Comparison of ENCODE assay signal across 23 mouse cellular contexts in the genomic region with DNA sequence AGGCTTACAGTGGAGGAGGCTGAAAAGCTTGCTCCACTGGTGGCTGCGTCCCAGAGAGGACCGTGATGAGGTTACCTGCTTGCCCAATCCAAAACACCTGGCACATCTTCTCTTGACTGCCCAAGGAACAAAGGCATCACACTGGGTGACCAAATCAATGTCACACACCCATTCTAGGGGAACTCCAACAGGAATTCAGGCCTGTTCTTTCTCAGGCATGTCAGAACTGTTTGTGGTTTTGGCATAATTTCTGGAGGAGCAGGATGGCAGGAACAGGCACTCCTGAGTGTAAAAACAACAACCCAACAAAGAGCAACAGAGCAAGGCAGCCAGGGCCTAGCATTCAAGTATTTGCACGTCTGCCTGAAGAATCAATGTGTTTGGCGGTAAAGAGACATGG. TPM values are rescaled to one million over a fixed set of nuclear protein-coding genes. Genes with fewer than 3 reads are reported as not detected.
DNase-seq lines count a peak whose midpoint lies in the region; ATAC-seq and TF ChIP-seq lines count a peak whose summit lies in the region.
"Had no signal": no experiment of that assay in that cellular context is flagged by ENCODE, and none has a peak within 500 bp of the region (broad histone marks: within the 10 kb centered on the region; RNA-seq: fewer than 3 reads in every experiment).

No protein-coding gene starts in this region.

- 91% methylated on average over 4 of the region's 4 CpGs for WGBS in heart, embryonic 10.5 days

- H3K27ac ChIP-seq in heart, embryonic 10.5 days, result no peak overlapping the region
- H3K27ac ChIP-seq: forebrain, embryonic 10.5 days; heart, embryonic 15.5 days; hindbrain, embryonic 15.5 days had no signal

- no peak for TF ChIP-seq CTCF in Patski (IDR thresholded peaks at IDR 0.05)

- no peaks in the 10 kb centered on the region for H3K36me3 ChIP-seq in heart, embryonic 10.5 days
- H3K36me3 ChIP-seq: forebrain, embryonic 10.5 days; heart, embryonic 15.5 days; hindbrain, embryonic 15.5 days had no signal

- no peaks in the 10 kb centered on the region for H3K27me3 ChIP-seq in heart, embryonic 10.5 days (ENCODE audit: insufficient read depth, poor library complexity, severe bottlenecking)
- H3K27me3 ChIP-seq in Patski, result no peaks in the 10 kb centered on the region
- H3K27me3 ChIP-seq: heart, embryonic 15.5 days; hindbrain, embryonic 15.5 days had no signal

- no peak overlapping the region for H3K4me3 ChIP-seq in heart, embryonic 10.5 days
- H3K4me3 ChIP-seq: forebrain, embryonic 10.5 days; heart, embryonic 15.5 days; hindbrain, embryonic 15.5 days had no signal

- no peaks in the 10 kb centered on the region for H3K9me3 ChIP-seq in heart, embryonic 10.5 days
- H3K9me3 ChIP-seq: forebrain, embryonic 10.5 days; G1E; heart, embryonic 15.5 days; hindbrain, embryonic 15.5 days had no signal

- peak; percentile 54 for ATAC-seq in Patski
- ATAC-seq: CD4-positive, CD25-positive, alpha-beta regulatory T cell, adult 4 months; forebrain, embryonic 16.5 days; intestine, embryonic 16.5 days had no signal

- in situ Hi-C loops in Patski (cut with MboI; ENCODE audit: low pct_unique_long_range_greater_than_20kb), result no loop called here

- POLR2A ChIA-PET in Patski (lab: Charles Lee), result no interaction called here

- DNase-seq in heart, adult 11 months, result peak; percentile 56
- no peak for DNase-seq in heart, embryonic 10.5 days (ENCODE audit: low spot score)
- DNase-seq in 3T3-L1 (ENCODE audit: low read depth, low spot score) (peak; percentile 68), Patski (ENCODE audit: low read depth, low spot score) (no peak)
- DNase-seq in gonadal fat pad, adult 2 months (ENCODE audit: low read depth), result peak; percentile 97
- no peak for DNase-seq in cerebellum, adult 11 months
- DNase-seq in spleen, postnatal 14 days (ENCODE audit: low spot score in 2 of 2), result no peak
- DNase-seq: adrenal gland, adult 2 months; adrenal gland, postnatal 25 days; B cell, adult 2 months; cerebellum, adult 2 months; cerebellum, postnatal 10 days; gastrocnemius, postnatal 25 days; heart, adult 18-20 months; heart, postnatal 36 days; kidney, adult 2 months had no signal

- CTCF ChIA-PET in Patski (lab: Charles Lee), result no interaction called here

- peaks cover 12% of the 10 kb centered on the region; the same call in 1 of the 2 replicates for H3K4me1 ChIP-seq in heart, embryonic 10.5 days
- H3K4me1 ChIP-seq: hindbrain, embryonic 15.5 days had no signal

RNA-seq across cellular contexts. Expression of gene Arhgap10, which starts 59.2 kb away (rescaled TPM):
- 22.8 and 25.7 TPM in 2 replicates for polyA plus RNA-seq in heart, embryonic 10.5 days (2016; fragmentation: Nextera tagmentation; extraction: Ambion mirVana)
- polyA plus RNA-seq in Patski (2021), result 45.5 TPM
- 7.6 and 9.0 TPM in 2 replicates for polyA plus RNA-seq in gonadal fat pad, adult 2 months (2012; rRNA removed)

Comparison
In these comparisons a context has a peak if more than half of its experiments do, and no peak if none do; other contexts are left out.
1. DNase-seq: peak in heart, adult 11 months (single experiment), 3T3-L1 (single experiment) and gonadal fat pad, adult 2 months (single experiment); none in heart, embryonic 10.5 days (single experiment), Patski (single experiment), cerebellum, adult 11 months (single experiment) and spleen, postnatal 14 days (0 of 2).